Mouse (Mus musculus): ENCODE measurements at regions not wholly inside any gene's neighbourhood (a gene's known extent, or its start where the extent isn't known, plus 50 kb on each side); places are given as distances from the start of the nearest gene placed in this dataset.

DNA sequence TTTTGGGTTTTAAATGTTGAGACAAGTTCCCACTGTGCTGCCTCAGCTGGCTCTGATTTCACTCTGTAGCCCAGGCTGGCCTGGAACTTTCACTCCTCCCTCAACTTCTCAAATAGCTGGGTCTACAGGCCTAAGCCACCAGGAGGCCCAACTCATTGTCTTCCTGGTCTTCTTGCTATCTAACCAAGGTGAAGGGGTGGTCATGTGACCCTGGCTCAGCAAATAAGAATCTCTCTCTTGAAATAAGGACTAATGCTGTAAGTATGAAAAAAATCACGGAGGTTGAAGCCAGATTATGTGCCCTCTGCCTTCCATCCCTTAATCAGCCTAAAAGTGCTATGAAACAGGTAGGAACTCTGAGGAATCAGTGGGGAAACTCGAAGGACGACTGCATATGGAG is 208.7 kb upstream of the Rreb1 start:
- DNase-seq (ENCODE audit: low spot score in 2 of 2), result no peak

DNA sequence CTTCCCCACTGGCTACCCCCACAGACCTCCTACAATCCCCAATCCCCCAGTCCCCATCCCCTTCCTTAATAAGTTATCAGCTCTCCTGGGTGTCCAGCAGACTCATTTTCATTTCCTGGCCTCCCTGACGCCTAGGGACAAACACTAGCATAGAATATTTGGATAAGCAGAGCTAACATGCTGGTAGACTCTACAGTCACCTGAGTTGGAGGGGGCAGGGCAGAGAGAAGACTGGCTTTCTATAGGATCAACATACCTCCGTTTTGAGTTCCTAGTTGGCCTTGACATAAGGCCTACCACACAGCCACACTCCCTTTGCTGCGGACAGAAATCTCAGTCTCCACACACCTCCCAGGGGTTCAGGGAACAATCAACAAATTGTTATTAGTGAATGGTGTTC is 205.2 kb upstream of the Rreb1 start:
- no peak for DNase-seq (ENCODE audit: low spot score in 2 of 2)

DNA sequence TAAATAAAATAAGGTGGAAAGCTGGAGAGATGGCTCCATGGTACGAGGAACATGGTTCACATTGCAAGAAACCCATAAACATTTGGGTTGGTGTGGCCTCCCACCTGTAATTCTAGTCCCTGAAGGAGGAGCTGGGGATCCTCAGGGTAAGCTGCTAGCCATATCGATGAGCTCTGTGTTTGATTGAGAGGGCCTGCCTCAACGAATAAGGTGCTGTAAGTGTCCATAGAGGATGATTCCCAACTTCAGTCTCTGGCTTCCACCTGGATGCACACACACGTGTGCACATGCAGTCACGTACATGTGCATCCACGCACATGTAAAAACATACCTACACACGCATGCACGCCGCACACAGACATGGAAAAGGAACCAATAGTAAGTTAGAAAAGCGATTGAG is 199.0 kb upstream of the Rreb1 start:
- DNase-seq (ENCODE audit: low spot score in 2 of 2), result no peak

DNA sequence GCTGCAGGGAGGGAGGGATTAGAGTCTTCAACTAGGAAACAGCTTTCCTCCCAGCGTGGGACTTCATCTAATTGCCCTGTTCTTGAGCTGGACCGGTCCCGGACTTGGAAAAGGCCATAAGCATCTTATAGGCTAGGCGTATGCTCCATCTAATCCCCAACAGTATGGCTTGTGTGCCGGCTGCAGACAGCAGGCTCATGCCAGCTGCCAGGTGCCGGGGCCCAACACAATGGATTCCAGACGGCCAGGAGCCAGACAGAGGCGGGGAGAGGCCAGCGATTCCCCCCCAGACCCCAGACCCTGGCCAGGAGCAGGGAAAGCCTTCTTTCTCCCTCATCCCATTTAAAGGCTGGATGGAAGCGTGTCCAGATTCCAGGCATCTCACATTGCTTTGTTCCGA is 198.4 kb upstream of the Rreb1 start:
- no peak for DNase-seq (ENCODE audit: low spot score in 2 of 2)

DNA sequence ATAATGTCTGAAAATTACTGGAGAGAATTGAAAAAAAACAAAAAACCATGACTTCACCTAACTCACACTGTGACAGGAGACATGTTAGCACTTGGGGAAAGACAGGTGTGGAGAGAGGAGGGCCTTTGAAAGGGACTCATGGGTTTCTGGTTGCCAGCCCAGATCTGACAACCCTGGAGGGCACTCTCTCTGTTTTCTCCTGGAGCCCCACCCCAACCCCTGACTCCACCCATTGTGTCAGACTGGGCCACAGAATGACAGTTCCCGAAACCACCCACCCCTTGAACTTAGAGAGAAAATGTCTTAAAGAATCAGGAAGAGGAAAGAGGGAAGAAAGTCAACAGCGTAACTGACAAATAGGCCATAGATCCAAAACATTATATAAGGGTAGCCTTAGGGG is 197.4 kb upstream of the Rreb1 start:
- no peak for DNase-seq (ENCODE audit: low spot score in 2 of 2)

DNA sequence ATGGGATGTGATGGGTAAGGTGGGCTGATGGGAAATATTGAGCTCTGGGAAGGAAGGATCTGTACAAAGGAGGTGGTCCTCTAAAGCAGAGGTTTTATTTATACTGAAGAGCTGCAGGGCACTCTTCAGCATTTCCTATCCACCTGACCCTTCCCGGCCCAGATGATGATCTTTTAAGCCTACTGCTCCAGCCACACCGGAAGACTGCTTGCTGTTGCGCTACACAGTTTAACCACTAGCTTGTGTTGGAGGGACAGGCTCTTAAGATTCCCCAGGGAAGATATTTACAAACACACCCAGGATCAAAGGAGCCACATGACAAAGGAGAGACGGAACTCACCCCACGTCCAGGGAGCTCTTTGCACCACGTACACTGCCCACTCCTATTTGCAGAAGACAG is 196.8 kb upstream of the Rreb1 start:
- no peak for DNase-seq (ENCODE audit: low spot score in 2 of 2)

DNA sequence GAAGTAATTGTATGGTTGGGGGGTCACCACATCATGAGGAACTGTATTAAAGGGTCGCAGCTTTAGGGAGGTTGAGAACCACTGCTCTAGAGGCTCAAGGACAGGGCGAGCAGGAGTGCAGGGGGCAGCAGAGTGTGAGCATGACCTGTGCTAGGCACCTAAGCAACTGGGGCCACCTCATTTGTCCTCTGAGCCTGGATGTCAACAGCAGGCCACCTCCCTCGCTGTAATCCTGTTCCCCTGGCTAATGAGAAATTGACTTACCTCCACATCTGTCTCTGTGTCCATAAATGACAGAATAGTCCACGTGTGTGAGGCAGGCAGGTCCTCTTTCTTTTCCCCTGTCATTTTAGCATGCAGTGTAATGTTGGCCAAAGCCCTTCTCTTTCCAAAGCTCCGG is 192.7 kb upstream of the Rreb1 start:
- no peak for DNase-seq (ENCODE audit: low spot score in 2 of 2)

DNA sequence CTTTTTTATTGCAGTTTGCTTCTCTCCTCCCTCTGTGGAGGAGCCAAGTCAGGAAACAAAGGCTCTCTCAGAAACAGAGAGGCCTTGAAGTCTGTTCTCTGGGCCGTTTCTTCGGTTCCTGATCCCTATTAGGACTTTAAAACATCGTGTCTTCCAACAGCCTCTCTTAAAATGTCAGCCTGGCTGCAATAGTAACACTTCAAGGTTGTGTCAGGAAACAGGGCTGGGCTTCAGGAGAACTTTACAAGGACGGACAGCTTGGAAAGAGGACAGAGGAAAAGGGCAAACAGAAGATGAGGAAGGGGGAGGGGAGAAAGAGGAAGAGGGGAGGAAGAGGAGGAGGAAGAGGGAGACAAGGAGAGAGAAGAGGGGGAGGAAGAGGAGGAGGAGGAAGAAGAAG is 191.7 kb upstream of the Rreb1 start:
- DNase-seq (ENCODE audit: low spot score in 2 of 2), result no peak

DNA sequence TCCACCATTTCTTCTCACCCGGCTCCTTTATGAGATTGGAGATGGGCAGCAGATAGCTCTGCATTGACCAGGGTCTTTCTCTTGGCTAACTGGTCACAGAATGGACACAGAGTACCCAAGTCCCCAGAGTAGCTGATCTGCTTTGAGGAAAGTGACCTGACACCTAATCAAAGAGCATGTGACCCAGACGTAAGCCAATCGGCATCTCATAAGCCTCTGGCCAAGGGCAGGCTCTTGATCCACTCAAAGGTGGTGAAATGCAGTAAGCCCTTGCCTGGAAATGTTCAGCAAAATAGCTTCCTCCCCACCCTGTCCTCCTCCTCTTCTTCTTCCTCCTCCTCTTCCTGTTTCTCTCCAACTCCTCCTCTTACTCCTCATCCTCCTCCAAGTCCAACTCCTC is 190.3 kb upstream of the Rreb1 start:
- DNase-seq (ENCODE audit: low spot score in 2 of 2), result no peak

DNA sequence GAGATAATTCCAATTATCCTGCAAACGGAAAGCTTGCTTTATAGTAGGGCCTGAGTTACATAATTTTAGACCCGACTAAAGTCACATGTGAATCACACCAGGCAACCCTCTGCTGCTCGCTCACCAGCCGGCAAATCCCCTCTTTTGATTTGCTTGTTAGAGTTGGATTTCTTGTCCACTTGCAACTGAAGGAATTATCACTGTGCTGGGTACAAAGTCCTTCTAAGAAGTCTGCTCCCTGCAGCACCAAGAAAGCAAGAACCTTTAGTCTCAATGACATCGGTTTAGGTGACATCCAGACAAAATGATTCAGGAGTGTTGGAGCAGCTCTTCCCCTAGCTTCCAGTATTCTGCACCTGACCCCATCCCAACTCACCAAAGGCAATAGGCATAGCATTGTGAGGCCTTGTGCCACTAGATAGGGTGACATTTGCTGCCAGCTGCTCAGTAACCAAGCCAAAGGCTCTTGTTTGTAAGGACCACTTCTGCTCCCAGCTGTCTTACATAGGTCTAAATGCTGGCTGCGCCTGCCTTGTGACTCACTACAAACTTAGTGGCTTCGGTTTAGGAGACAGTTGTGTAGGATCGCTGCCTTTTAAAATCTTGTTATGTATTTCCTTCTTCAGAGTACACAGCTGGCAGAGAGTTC is 189.5 kb upstream of the Rreb1 start:
- no peak for DNase-seq (ENCODE audit: low spot score in 2 of 2)

DNA sequence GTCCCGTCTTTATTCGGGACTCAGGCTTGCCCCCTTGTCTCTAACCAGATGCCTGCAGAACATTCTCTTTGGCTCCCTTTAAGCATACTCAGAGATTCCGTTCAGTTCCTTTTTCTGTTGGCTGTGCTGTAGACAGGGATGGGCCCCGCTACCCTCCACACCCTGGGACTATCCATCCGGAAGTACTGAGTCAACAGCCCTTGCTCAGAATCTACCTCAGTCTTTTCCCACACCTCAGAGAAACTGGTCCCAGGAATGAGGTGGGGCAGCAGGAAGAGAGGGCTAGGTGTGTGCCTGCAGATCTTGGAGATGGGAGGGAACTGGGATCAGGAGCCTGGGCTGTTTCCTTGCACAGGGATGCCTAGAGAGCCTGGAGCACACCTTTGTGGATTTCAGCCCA is 186.1 kb upstream of the Rreb1 start:
- no peak for DNase-seq (ENCODE audit: low spot score in 2 of 2)

DNA sequence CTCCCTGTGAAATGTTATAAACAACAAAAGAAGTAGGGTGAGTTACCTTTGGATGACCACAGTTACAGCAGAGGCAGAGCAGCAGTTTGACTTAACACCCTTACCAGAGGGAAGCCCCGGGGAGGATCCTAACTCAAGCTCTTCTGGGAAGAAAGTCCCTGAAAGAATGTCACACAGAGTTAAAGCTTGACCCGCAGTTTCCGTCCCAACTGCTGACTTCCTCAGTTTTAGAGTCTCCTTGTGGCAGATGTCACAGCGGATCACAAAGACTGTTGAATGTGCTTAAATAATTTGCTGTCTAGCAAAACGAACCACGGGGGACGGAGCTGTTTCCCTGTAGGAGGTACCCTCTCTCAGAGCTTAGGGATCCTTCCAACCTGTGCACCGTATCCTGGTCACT is 183.0 kb upstream of the Rreb1 start:
- peak in 1 of 2 experiments; percentile 8 for DNase-seq (ENCODE audit: low spot score in 2 of 2)

DNA sequence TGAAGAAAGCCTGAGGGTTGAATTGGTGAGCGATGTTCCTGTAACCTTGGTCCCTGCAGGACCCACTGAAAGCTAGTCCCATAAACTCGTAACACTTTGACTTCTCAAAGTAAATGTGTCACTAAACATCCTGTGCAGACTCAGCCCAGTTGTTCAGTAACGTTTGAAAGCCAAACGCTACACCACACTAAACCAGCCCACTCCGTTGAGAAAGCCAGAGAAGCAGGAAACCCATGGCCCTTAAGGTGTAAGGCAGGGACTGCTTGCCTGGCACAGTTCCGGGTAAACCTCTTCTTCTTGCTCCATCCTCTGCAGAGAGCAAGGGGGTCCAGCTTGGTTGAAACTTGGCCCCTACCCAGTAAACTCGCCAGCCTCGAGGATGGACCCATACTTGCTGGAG is 180.6 kb upstream of the Rreb1 start:
- no peak for DNase-seq (ENCODE audit: low spot score in 2 of 2)

DNA sequence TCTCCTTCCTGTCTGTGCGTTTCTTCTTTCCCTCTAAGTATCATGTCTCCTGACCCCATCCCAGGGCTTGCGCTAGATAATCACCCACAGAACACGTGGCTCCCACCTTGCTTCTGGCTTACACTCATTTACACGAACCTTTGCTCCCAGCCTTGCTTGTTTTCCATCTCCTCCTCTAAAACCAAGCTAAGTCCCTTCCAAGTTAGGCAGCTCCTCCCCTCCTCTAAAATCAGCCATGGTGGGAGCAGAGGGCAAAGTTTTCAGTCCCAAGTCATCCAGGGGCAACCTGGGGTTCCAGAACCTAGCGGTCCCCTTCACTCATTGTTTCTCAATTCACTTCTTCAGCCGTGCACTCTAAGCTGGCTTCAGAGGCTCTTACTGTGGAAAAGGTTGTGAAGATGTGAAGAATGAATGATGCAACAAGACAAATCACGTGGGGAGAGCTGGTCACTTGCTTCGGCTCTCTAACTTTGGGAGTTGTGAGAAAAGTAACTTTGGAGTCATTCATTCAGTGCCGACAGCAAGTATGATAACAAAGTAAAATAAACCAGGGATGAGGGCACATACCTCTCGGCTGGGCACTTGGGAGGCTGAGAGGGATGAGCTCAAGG is 179.9 kb upstream of the Rreb1 start:
- no peak for DNase-seq (ENCODE audit: low spot score in 2 of 2)

DNA sequence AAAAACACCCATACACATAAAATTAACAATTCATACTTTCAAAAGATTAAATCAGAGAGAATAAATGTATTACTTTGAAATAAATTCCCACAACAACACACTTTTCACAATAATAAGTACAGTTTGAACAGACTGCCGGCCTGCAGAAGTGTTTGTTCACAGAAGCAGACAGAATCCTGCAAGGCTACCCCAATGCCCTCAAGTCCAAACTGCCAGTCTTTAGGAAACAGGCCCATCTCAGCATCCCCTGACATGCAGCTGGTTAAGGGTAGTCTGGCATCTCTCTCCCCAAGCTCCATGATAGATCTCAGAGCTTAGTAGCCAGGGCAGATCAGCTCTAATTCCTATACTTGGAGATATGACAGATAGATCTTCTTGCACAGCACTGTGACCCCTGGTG is 178.5 kb upstream of the Rreb1 start:
- no peak for DNase-seq (ENCODE audit: low spot score in 2 of 2)

DNA sequence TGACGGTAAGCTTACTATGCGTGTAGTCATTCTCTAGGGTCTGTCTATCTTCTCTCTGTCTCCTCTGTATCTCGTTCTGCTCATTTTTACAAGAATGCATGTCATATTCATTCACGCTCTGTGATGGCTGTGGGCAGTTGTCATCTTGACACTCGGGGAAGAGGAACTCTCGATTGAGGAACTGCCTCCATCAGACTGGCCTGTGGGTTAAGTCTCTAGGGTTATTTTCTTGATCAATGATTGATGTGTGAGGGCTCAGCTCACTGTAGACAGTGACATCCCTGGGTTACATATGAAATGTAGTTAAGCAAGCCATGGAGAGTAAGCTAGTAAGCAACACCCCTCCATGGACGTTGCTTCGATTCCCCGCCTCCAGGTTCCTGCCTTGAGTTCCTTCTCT is 178.0 kb upstream of the Rreb1 start:
- DNase-seq (ENCODE audit: low spot score in 2 of 2), result no peak

DNA sequence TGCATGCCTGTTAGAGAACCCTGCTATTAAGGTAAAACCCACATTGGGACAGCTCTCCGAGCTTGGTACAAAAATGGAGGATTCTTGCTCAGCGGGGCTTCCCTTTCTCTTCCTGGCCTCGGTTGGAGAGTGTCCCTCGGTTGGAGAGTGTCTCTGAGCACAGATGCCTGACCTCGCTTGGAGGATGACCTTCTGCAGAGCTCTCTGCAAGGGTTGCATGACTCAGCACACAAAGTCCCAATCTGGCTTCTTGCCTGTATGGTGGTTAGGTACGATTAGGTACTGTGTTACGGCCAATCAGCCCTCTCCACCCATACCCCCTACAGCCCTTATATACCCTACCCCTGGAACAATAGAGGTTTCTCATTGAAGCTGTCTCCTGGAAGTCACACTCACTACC is 177.1 kb upstream of the Rreb1 start:
- no peak for DNase-seq (ENCODE audit: low spot score in 2 of 2)

DNA sequence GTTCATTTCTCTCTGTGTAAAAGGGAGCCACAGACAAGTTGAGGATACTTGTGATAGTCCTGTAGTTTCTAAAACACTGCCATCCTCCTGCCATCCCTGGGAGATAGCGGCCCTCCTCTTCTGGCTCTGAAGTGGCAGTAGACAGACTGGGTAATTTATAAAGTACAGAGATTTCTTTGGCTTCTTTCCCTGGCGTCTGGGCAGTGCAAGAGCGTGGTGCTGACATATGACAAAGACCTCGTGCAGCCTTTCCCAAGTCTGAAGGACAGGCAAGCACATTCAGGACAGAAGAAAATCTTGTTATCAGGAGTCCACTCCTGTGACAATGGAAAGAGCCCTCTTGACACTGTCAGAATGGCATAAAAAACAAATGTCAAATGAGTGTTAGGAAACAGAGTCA is 175.9 kb upstream of the Rreb1 start:
- no peak for DNase-seq (ENCODE audit: low spot score in 2 of 2)

DNA sequence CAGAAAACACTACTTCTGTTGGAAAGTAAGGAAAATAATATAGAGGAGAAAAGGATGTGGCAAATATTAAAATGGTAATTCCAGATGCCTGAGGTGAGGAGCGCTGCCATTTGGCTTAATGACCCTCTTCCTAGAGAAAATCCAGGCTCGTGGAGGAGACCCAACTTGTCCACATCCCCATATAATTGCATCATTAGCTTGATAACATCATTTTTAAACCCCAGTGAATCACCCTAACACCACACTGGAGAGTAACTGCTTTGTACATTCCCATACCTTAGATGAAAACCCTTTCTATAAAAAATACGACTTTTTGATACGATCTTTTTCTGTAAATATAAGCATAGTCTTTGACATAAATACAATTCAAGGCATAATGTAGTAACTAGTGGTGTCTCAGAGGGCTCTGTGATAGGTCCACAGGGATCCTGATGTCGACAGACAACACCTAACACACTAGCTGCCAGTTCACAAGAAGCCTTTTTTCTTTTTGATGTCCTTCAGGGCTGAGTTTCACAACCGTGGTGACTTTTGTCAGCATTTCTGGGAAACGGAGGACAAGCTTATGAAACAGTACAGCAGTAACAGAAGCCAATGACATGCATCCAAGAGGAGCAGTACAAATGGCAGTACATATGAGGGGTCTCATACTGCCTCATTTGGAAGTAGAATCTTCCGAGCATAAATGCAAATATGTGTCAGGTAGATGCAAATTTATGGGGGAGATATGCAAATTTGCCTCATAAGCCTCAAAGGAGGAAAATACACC is 174.8 kb upstream of the Rreb1 start:
- no peak for DNase-seq (ENCODE audit: low spot score in 2 of 2)

DNA sequence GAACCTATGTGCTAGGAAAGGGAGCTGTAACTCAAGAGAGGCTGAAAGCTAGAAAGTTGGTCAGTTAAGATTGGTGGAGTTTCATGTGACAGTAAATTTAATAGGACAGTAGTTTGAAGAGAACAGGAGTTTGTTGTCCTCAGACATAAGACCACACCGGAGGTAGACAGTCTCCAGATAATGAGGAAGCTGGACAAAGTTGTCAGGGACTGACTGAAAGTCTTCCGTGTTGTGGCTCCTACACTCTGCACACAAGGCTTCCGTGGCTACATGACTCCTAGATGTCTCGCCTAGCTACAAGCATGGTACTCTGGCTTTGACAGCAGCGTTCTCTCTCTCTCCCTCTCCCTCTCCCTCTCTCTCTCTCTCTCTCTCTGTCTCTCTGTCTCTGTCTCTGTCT is 171.9 kb upstream of the Rreb1 start:
- DNase-seq (ENCODE audit: low spot score in 2 of 2), result no peak

DNA sequence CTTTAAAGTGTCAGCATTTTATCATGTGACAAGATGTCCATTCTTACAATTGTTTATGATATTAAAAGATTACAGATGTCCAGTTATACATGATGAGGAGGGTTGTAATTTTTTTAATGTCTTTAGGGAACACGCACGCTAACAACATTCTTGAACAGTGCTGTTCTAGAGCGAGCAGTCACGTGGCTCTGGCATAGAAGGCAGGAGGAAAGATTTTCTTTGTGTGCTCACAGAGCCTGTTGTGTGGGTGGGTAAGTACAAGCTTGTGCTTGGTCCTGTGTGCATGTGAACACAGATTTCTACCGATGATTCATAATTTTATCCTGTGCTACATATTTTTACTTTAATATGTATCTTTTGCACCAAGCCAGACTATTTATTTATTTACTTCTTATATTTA is 169.1 kb upstream of the Rreb1 start:
- no peak for DNase-seq (ENCODE audit: low spot score in 2 of 2)

DNA sequence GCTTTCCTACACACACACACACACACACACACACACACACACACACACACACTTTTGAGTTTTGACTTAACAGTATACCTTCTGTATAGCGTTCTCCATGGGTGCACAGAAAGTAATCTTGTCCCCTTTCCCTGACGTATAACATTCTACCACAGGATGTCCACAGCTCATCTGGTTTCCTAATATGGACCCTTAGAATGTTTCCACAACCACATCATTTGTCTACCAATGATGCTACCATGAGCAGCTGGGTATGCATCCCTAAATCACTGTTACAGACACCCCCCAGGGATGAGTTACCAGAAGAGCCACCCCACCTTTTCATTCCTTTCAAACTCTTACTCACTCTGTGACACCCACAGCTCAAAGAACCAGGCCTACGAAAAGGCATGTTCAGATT is 166.8 kb upstream of the Rreb1 start:
- DNase-seq (ENCODE audit: low spot score in 2 of 2), result no peak

DNA sequence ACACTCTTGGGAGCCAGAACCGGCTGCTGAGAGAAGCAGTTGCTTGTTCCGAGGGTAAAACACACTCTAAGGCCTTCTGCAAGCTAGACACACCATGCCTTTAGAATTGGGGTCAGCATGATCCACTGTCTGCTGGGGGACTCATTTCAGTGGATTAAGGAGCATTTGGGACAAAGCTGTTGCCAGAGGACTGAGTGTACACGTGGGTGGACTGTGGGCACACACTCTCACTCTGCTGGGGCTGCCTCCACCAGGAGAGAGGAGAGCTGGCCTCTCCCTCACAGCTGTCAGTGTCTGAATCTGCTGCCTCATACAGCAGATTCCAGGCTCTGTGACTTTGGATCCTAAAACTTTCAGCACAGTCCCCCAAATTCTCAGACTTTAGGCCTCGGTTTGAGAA is 161.2 kb upstream of the Rreb1 start:
- DNase-seq (ENCODE audit: low spot score in 2 of 2), result no peak
